Mouse (Mus musculus) MEL (cell line): ENCODE data around the gene Sgsm3. TPM values are rescaled to one million over a fixed set of nuclear protein-coding genes. Genes with fewer than 3 reads are reported as not detected.

Experiments used
- DNase-seq: peaks from one replicate; pipeline ENCODE4 v3.0.0; 2011; ENCODE audit warnings: low read depth, low spot score
- H3K27ac ChIP-seq: 2 replicates; pipeline ENCODE4 v1.5.1; 2012; ENCODE audit warnings: low read depth, mild to moderate bottlenecking, control low read depth, low read length, moderate library complexity; ENCODE audit not compliant: control insufficient read depth
- H3K27me3 ChIP-seq, 2 experiments: fragments of 150-350 bp in 1 of 2; sonication (generic) in 1 of 2; 2 replicates each; pipeline ENCODE4 v1.6.1; 2012; ENCODE audit warnings: low read length in 2 of 2, mild to moderate bottlenecking in 2 of 2, improper control_type of control experiment in 1 of 2, moderate library complexity in 1 of 2; ENCODE audit not compliant: insufficient read depth in 2 of 2, control insufficient read depth in 1 of 2
- H3K36me3 ChIP-seq, 2 experiments: 2 replicates each; pipeline ENCODE4 v1.6.1; 2012 to 2014; ENCODE audit warnings: low read length in 2 of 2, improper control_type of control experiment in 1 of 2, inconsistent platforms in 1 of 2, mild to moderate bottlenecking in 1 of 2; ENCODE audit not compliant: insufficient read depth in 2 of 2, control insufficient read depth in 1 of 2
- H3K4me1 ChIP-seq, 2 experiments: fragments of 150-350 bp in 1 of 2; sonication (generic) in 1 of 2; 2 replicates each; pipeline ENCODE4 v1.6.1; 2012; ENCODE audit warnings: low read length in 2 of 2, improper control_type of control experiment in 1 of 2, mild to moderate bottlenecking in 1 of 2; ENCODE audit not compliant: insufficient read depth in 2 of 2, control insufficient read depth in 1 of 2
- H3K4me3 ChIP-seq, 2 experiments: fragments of 150-350 bp in 1 of 2; sonication (generic) in 1 of 2; 2 replicates each; pipeline ENCODE4 v1.5.1; 2012; ENCODE audit warnings: low read depth in 2 of 2, low read length in 2 of 2, mild to moderate bottlenecking in 2 of 2, moderate library complexity in 2 of 2, control low read depth in 1 of 2, improper control_type of control experiment in 1 of 2; ENCODE audit not compliant: control insufficient read depth in 1 of 2, insufficient read depth in 1 of 2
- H3K79me2 ChIP-seq: 2 replicates; pipeline ENCODE4 v1.6.1; 2012; ENCODE audit warnings: mild to moderate bottlenecking, low read length, moderate library complexity; ENCODE audit not compliant: control insufficient read depth, poor library complexity, insufficient read depth
- H3K9ac ChIP-seq: 2 replicates; pipeline ENCODE4 v1.6.1; 2012; ENCODE audit warnings: low read depth, mild to moderate bottlenecking, control low read depth, low read length, moderate library complexity; ENCODE audit not compliant: control insufficient read depth, poor library complexity, severe bottlenecking
- H3K9me3 ChIP-seq: fragments of 150-350 bp; sonication (generic); replicated peaks from 2 replicates; pipeline ENCODE4 v1.6.1; 2012; ENCODE audit warnings: mild to moderate bottlenecking, low read length, improper control_type of control experiment, moderate library complexity; ENCODE audit not compliant: insufficient read depth
- CHD1 ChIP-seq: IDR thresholded peaks from 2 replicates; pipeline ENCODE4 v1.6.1; 2012; ENCODE audit warnings: low read depth, mild to moderate bottlenecking, inconsistent platforms, low read length, improper control_type of control experiment
- CHD2 ChIP-seq: IDR thresholded peaks from 2 replicates; pipeline ENCODE4 v1.6.1; 2011; ENCODE audit warnings: low read length, improper control_type of control experiment
- CTCF ChIP-seq, 3 experiments: IDR thresholded peaks in 2 of 3; conservative IDR thresholded peaks in 1 of 3; 2 replicates each; pipeline ENCODE4 v1.5.1; 2011 to 2012; ENCODE audit warnings: low read length in 3 of 3, low read depth in 2 of 3, mild to moderate bottlenecking in 2 of 3, improper control_type of control experiment in 1 of 3, inconsistent platforms in 1 of 3, mixed read lengths in 1 of 3, moderate library complexity in 1 of 3; ENCODE audit not compliant: control insufficient read depth in 1 of 3, insufficient read depth in 1 of 3, poor library complexity in 1 of 3, severe bottlenecking in 1 of 3
- E2F4 ChIP-seq: IDR thresholded peaks from 2 replicates; pipeline ENCODE4 v1.6.1; 2011; ENCODE audit warnings: low read depth, low read length, improper control_type of control experiment, borderline replicate concordance
- EP300 ChIP-seq, 2 experiments: IDR thresholded peaks; 2 replicates each; pipeline ENCODE4 v1.6.1; 2011; ENCODE audit warnings: improper control_type of control experiment in 2 of 2, low read length in 2 of 2, low read depth in 1 of 2, mild to moderate bottlenecking in 1 of 2
- GABPA ChIP-seq: IDR thresholded peaks from 2 replicates; pipeline ENCODE4 v1.6.1; 2012; ENCODE audit warnings: low read depth, mild to moderate bottlenecking, inconsistent platforms, low read length, improper control_type of control experiment, moderate library complexity
- MAFK ChIP-seq: IDR thresholded peaks from 2 replicates; pipeline ENCODE4 v1.6.1; 2011; ENCODE audit warnings: low read depth, mild to moderate bottlenecking, low read length, improper control_type of control experiment, borderline replicate concordance
- MAZ ChIP-seq: IDR thresholded peaks from 2 replicates; pipeline ENCODE4 v1.6.1; 2012; ENCODE audit warnings: low read depth, mild to moderate bottlenecking, inconsistent platforms, low read length, improper control_type of control experiment
- MYC ChIP-seq: IDR thresholded peaks from 2 replicates; pipeline ENCODE4 v1.6.1; 2011; ENCODE audit warnings: low read depth, mild to moderate bottlenecking, low read length, improper control_type of control experiment, moderate library complexity
- NRF1 ChIP-seq: IDR thresholded peaks from 2 replicates; pipeline ENCODE4 v1.6.1; 2014; ENCODE audit warnings: low read depth, mild to moderate bottlenecking, inconsistent platforms, low read length, improper control_type of control experiment, moderate library complexity; ENCODE audit not compliant: poor library complexity, insufficient read depth, severe bottlenecking
- RAD21 ChIP-seq: IDR thresholded peaks from 2 replicates; pipeline ENCODE4 v1.6.1; 2011; ENCODE audit warnings: mild to moderate bottlenecking, low read depth, low read length, improper control_type of control experiment
- RCOR1 ChIP-seq: IDR thresholded peaks from 2 replicates; pipeline ENCODE4 v1.6.1; 2012; ENCODE audit warnings: low read depth, mild to moderate bottlenecking, inconsistent platforms, low read length, improper control_type of control experiment
- SMC3 ChIP-seq: IDR thresholded peaks from 2 replicates; pipeline ENCODE4 v1.6.1; 2011; ENCODE audit warnings: low read depth, low read length, improper control_type of control experiment
- TAL1 ChIP-seq: IDR thresholded peaks from 2 replicates; pipeline ENCODE4 v1.6.1; 2012; ENCODE audit warnings: mild to moderate bottlenecking, inconsistent platforms, low read length, moderate library complexity, mixed read lengths
- TBP ChIP-seq: IDR thresholded peaks from 2 replicates; pipeline ENCODE4 v1.8.0; 2011; ENCODE audit warnings: low read depth, low read length, improper control_type of control experiment
- UBTF ChIP-seq: IDR thresholded peaks from 2 replicates; pipeline ENCODE4 v1.6.1; 2012; ENCODE audit warnings: low read depth, mild to moderate bottlenecking, inconsistent platforms, low read length, improper control_type of control experiment, moderate library complexity, borderline replicate concordance; ENCODE audit not compliant: insufficient read depth
- USF1 ChIP-seq: IDR thresholded peaks from 2 replicates; pipeline ENCODE4 v1.6.1; 2014; ENCODE audit warnings: low read depth, mild to moderate bottlenecking, inconsistent platforms, low read length, improper control_type of control experiment, moderate library complexity
- ZC3H11A ChIP-seq: IDR thresholded peaks from 2 replicates; pipeline ENCODE4 v1.6.1; 2012; ENCODE audit warnings: low read depth, mild to moderate bottlenecking, inconsistent platforms, low read length, improper control_type of control experiment
- ZKSCAN1 ChIP-seq: IDR thresholded peaks from 2 replicates; pipeline ENCODE4 v1.6.1; 2012; ENCODE audit warnings: low read depth, mild to moderate bottlenecking, inconsistent platforms, low read length, improper control_type of control experiment, moderate library complexity
- polyA plus RNA-seq, 2 experiments: library from polyadenylated mRNA; stranded (reverse) in 1 of 2; unstranded in 1 of 2; fragments of >175 nt in 1 of 2; fragments of >200 nt in 1 of 2; gene quantifications; 2 replicates each; pipeline versions ENCODE4 v1.2.1 to v1.2.4; 2012; ENCODE audit warnings: low replicate concordance in 2 of 2, low read depth in 1 of 2; ENCODE audit not compliant: insufficient read length in 2 of 2, insufficient read depth in 1 of 2, missing spikeins in 1 of 2
- total RNA-seq: library from RNA; depleted of rRNA; stranded (reverse); fragments of 300-350 nt; gene quantifications from 2 replicates; pipeline ENCODE4 v1.2.3, GENCODE M21; 2012

Gene Sgsm3
- total and polyA plus RNA-seq, 3 experiments = 33.0 to 39.5 TPM; not detected in 1

- Histone ChIP-seq H3K79me2 (no peaks in the 10 kb centered on the region), H3K36me3 (peaks cover 0 to 10% of the 10 kb centered on the region in 2 experiments; a peak in 2 of 4 replicates), H3K9me3 (no peaks in the 10 kb centered on the region), H3K27ac (no peak overlapping the region), H3K4me1 (peaks cover 8 to 11% of the 10 kb centered on the region in 2 experiments), H3K9ac (no peak overlapping the region)
- no peak for DNase-seq
- TF ChIP-seq TAL1 = no peak
- no peak for TF ChIP-seq EP300 (IDR thresholded peaks at IDR 0.05; ENCODE audit: low read depth in 1 of 2, low read length in 2 of 2)
- TF ChIP-seq MAZ = no peak
- TF ChIP-seq MYC = no peak
- no peak for TF ChIP-seq E2F4
- no peak for TF ChIP-seq CHD1
- TF ChIP-seq UBTF = no peak
- TF ChIP-seq RCOR1 = no peak
- TF ChIP-seq ZKSCAN1 = no peak
- TF ChIP-seq TBP = no peak
- TF ChIP-seq, all 39 proteins: peak for 0
- Histone ChIP-seq H3K4me3 (no peak overlapping the region), H3K27me3 (no peaks in the 10 kb centered on the region)
These were observed 29.8 kb downstream of the Sgsm3 start for GRCm38 (mm10) chr15:81007339-81007738.

- Histone ChIP-seq H3K36me3 (peaks cover 0 to 9% of the 10 kb centered on the region in 2 experiments; a peak in 2 of 4 replicates), H3K4me3 (no peak overlapping the region), H3K4me1 (peaks cover 8 to 9% of the 10 kb centered on the region in 2 experiments), H3K27me3 (no peaks in the 10 kb centered on the region), H3K9ac (no peak overlapping the region), H3K79me2 (no peaks in the 10 kb centered on the region), H3K27ac (no peak overlapping the region), H3K9me3 (no peaks in the 10 kb centered on the region)
- TF ChIP-seq USF1 (no peak), TAL1 (no peak), CHD2 (no peak), GABPA (no peak)
- DNase-seq = no peak
These were observed 30.3 kb downstream of the Sgsm3 start for GRCm38 (mm10) chr15:81007905-81008304.

GRCm38 (mm10) chr15:81008689-81009123, 31.1 kb downstream of the Sgsm3 start:
- no peaks in the 10 kb centered on the region for H3K79me2 ChIP-seq
- H3K27ac ChIP-seq = no peak overlapping the region
- H3K36me3 ChIP-seq = peaks cover 0 to under 1% of the 10 kb centered on the region in 2 experiments; a peak in 2 of 4 replicates
- peak; percentile 33 to 55 (median 49) for TF ChIP-seq CTCF (IDR thresholded peaks at IDR 0.05 in 2 of 3, conservative IDR thresholded peaks at IDR 0.05 in 1 of 3; ENCODE audit: control insufficient read depth in 1 of 3, insufficient read depth in 1 of 3, low read depth in 2 of 3, low read length in 3 of 3, poor library complexity in 1 of 3, severe bottlenecking in 1 of 3)
- TF ChIP-seq CHD1 = no peak
- peak; percentile 55 for TF ChIP-seq RAD21
- TF ChIP-seq NRF1 = no peak
- no peak for TF ChIP-seq MAFK
- TF ChIP-seq TAL1 = no peak
- TF ChIP-seq SMC3 = peak; percentile 51
- TF ChIP-seq ZC3H11A = peak; percentile 9; the same call in 1 of the 2 replicates
- no peaks in the 10 kb centered on the region for H3K27me3 ChIP-seq
- DNase-seq = peak; percentile 43
- H3K4me1 ChIP-seq = peaks cover under 1 to 2% of the 10 kb centered on the region in 2 experiments; a peak in 3 of 4 replicates
- H3K9ac ChIP-seq = no peak overlapping the region
- no peaks in the 10 kb centered on the region for H3K9me3 ChIP-seq
- no peak overlapping the region for H3K4me3 ChIP-seq
